ENCODE assay signal across 16 mouse cellular contexts in the genomic region with DNA sequence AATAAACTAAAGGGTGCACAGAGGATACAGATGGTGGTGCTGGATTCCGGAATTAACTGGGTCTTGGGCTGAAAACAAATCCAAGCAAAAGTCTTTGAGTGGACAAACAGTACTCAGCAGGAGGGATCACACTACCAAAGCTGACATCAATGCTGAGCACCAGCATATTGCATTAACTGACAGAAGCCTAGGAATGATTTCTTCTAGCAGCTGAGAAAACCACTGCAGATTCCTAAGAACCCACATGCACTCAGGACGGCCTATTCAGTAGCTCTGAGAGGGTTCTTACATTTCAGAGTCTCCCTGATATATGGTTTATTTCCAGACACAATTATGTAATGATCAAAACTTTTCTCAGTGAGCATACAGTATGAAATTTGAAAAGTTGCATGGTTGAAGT.
"Had no signal": no experiment of that assay in that cellular context is flagged by ENCODE, and none has a peak within 500 bp of the region (broad histone marks: within the 10 kb centered on the region; RNA-seq: fewer than 3 reads in every experiment).

No protein-coding gene starts in this region.

- H3K4me3 ChIP-seq: neural tube, embryonic 12.5 days; neural tube, embryonic 13.5 days; neural tube, embryonic 15.5 days; stomach, embryonic 15.5 days had no signal

- DNase-seq: retina, postnatal 1 day; right cerebral cortex, adult 18-20 months; right cerebral cortex, postnatal 14 days; right cerebral cortex, postnatal 25 days; right cerebral cortex, postnatal 4 days; spleen, adult 18-20 months; thymus, adult 18-20 months; thymus, postnatal 14 days; thymus, postnatal 25 days; thymus, postnatal 36 days; thymus, postnatal 4 days had no signal

- H3K27ac ChIP-seq: neural tube, embryonic 12.5 days; neural tube, embryonic 13.5 days; neural tube, embryonic 15.5 days; stomach, embryonic 15.5 days; stomach, postnatal 0 days had no signal

- H3K4me2 ChIP-seq: neural tube, embryonic 12.5 days; neural tube, embryonic 13.5 days; neural tube, embryonic 15.5 days; stomach, embryonic 15.5 days had no signal

- H3K27me3 ChIP-seq: neural tube, embryonic 12.5 days; neural tube, embryonic 13.5 days; neural tube, embryonic 15.5 days; stomach, embryonic 15.5 days had no signal

- H3K36me3 ChIP-seq: neural tube, embryonic 12.5 days; neural tube, embryonic 13.5 days; neural tube, embryonic 15.5 days; stomach, embryonic 15.5 days had no signal

- H3K4me1 ChIP-seq: neural tube, embryonic 12.5 days; neural tube, embryonic 13.5 days; neural tube, embryonic 15.5 days; stomach, embryonic 15.5 days had no signal
